Mouse (Mus musculus) heart, embryonic 13.5 days (tissue): ENCODE results near the gene Cela3b. TPM values are rescaled to one million over a fixed set of nuclear protein-coding genes. Genes with fewer than 3 reads are reported as not detected.

Experiments
- ATAC-seq: fragments of 200-750 bp; cut with Nextera tagmentation; 2 replicates; pipeline ENCODE4 v1.8.0; 2017; ENCODE audit warnings: moderate TSS enrichment; ENCODE audit not compliant: insufficient number of reproducible peaks, low FRiP score, low TSS enrichment; ENCODE audit errors: extremely low read depth
- H3K27ac ChIP-seq: fragments of 300-500 bp; sonication (generic); replicated peaks from 2 replicates; pipeline ENCODE4 v1.5.1; 2015; ENCODE audit warnings: moderate library complexity, mild to moderate bottlenecking, inconsistent platforms
- H3K27me3 ChIP-seq: fragments of 300-500 bp; sonication (generic); replicated peaks from 2 replicates; pipeline ENCODE4 v1.6.1; 2015; ENCODE audit warnings: mild to moderate bottlenecking, inconsistent platforms
- H3K36me3 ChIP-seq: fragments of 300-500 bp; sonication (generic); 2 replicates; pipeline ENCODE4 v1.6.1; 2015; ENCODE audit warnings: mild to moderate bottlenecking, inconsistent platforms
- H3K4me1 ChIP-seq: fragments of 300-500 bp; sonication (generic); 2 replicates; pipeline ENCODE4 v1.6.1; 2015; ENCODE audit warnings: inconsistent platforms
- H3K4me2 ChIP-seq: fragments of 300-500 bp; sonication (generic); 2 replicates; pipeline ENCODE4 v1.6.1; 2015; ENCODE audit warnings: inconsistent platforms, mild to moderate bottlenecking, moderate library complexity
- H3K4me3 ChIP-seq: fragments of 300-500 bp; sonication (generic); 2 replicates; pipeline ENCODE4 v1.5.1; 2015; ENCODE audit warnings: moderate library complexity, mild to moderate bottlenecking, inconsistent platforms
- H3K9ac ChIP-seq: fragments of 300-500 bp; sonication (generic); 2 replicates; pipeline ENCODE4 v1.6.1; 2015; ENCODE audit warnings: inconsistent platforms, mild to moderate bottlenecking, moderate library complexity
- H3K9me3 ChIP-seq: fragments of 300-500 bp; sonication (generic); 2 replicates; pipeline ENCODE4 v1.6.1; 2016; ENCODE audit warnings: inconsistent platforms
- WGBS: fragments of 180-500 bp; shearing (Covaris S2); methylation state at CpG from one replicate; pipeline ENCODE4 v1.1.7; 2015; ENCODE audit warnings: mixed read lengths; 5-methylcytosine and 5-hydroxymethylcytosine counted together
- polyA plus RNA-seq: library from polyadenylated mRNA; unstranded; fragments of >200 nt; fragmentation: Nextera tagmentation; extraction: Ambion mirVana; gene quantifications from 2 replicates; pipeline ENCODE4 v1.2.1, GENCODE M21; 2015

The Cela3b gene
- polyA plus RNA-seq, 1 experiment from 2014 or later: not detected

GRCm38 (mm10) chr4:137409691-137410090, 20.6 kb downstream of the Cela3b start, which contains the start of gene Cela3a:
Gene Cela3a, minus strand, starts transcription at chr4:137409791.
- Histone ChIP-seq H3K9me3 (no peaks in the 10 kb centered on the region), H3K9ac (no peak within 1 kb of the TSS), H3K27me3 (no peaks in the 10 kb centered on the region; the same call in 1 of the 2 replicates), H3K36me3 (no peaks in the 10 kb centered on the region), H3K27ac (no peak within 1 kb of the TSS), H3K4me2 (no peak within 1 kb of the TSS), H3K4me3 (no peak within 1 kb of the TSS), H3K4me1 (0 out of 2 replicates have a peak, but pooled peaks cover 7% of the 10 kb centered on the region)
- WGBS: 79% methylated on average over 5 of the region's 5 CpGs
- no peak for ATAC-seq

- ATAC-seq: no peak
- 69% methylated on average over 3 of the region's 3 CpGs for WGBS
These were observed 24.8 kb downstream of the Cela3b start for GRCm38 (mm10) chr4:137405571-137405970.

GRCm38 (mm10) chr4:137396641-137397525, 33.5 kb downstream of the Cela3b start:
- ATAC-seq: no peak
- H3K4me2 ChIP-seq: no peak overlapping the region
- H3K9me3 ChIP-seq: peaks cover 3% of the 10 kb centered on the region; the same call in 1 of the 2 replicates
- H3K4me3 ChIP-seq: no peak overlapping the region
- H3K27me3 ChIP-seq: no peaks in the 10 kb centered on the region
- H3K27ac ChIP-seq: no peak overlapping the region
- 64% methylated on average over 15 of the region's 15 CpGs for WGBS
- no peaks in the 10 kb centered on the region for H3K4me1 ChIP-seq
- H3K36me3 ChIP-seq: no peaks in the 10 kb centered on the region
- H3K9ac ChIP-seq: no peak overlapping the region

More at GRCm38 (mm10) chr4:137405571-137405970, 24.8 kb downstream of the Cela3b start:
- H3K4me2 ChIP-seq: no peak overlapping the region
- no peak overlapping the region for H3K27ac ChIP-seq
- H3K27me3 ChIP-seq: no peaks in the 10 kb centered on the region; the same call in 1 of the 2 replicates
- H3K36me3 ChIP-seq: no peaks in the 10 kb centered on the region
- H3K9ac ChIP-seq: no peak overlapping the region
- H3K9me3 ChIP-seq: no peaks in the 10 kb centered on the region
- no peaks in the 10 kb centered on the region for H3K4me1 ChIP-seq
- H3K4me3 ChIP-seq: no peak overlapping the region

- Histone ChIP-seq H3K27me3 (no peaks in the 10 kb centered on the region), H3K36me3 (0 out of 2 replicates have a peak, but pooled peaks cover 6% of the 10 kb centered on the region), H3K4me3 (no peak overlapping the region), H3K9ac (0 out of 2 replicates have a peak overlapping the region, but pooled peaks have one; percentile 19), H3K27ac (no peak overlapping the region), H3K4me1 (peaks cover 7% of the 10 kb centered on the region), H3K9me3 (peaks cover 3% of the 10 kb centered on the region; the same call in 1 of the 2 replicates), H3K4me2 (no peak overlapping the region)
- no peak for ATAC-seq
- WGBS: 49% methylated on average over 9 of the region's 9 CpGs
These were observed 36.8 kb downstream of the Cela3b start for GRCm38 (mm10) chr4:137393378-137394135.

DNA sequence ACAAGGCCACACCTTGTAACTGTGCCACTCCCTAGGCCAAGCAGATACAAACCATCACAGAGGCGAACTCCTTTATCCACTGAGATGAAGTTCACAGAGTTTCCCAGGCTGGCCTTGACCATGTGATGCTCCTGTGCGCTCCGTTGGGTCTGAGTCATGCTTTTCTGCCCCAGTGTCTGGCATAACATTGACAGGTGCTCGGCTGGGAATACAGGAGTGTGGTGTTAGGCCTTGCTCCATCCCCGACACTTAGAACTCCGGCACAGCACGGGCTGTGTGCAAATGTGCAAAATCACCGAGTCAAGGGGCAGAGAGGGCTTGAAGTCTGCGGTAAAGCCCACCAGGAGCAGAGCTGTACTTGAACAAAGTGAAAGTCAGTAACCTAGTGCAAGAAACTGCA, 37.5 kb downstream of the Cela3b start:
- Histone ChIP-seq H3K9me3 (peaks cover 3% of the 10 kb centered on the region; the same call in 1 of the 2 replicates), H3K4me1 (peaks cover 7% of the 10 kb centered on the region), H3K27me3 (no peaks in the 10 kb centered on the region), H3K27ac (no peak overlapping the region), H3K4me3 (no peak overlapping the region), H3K36me3 (0 out of 2 replicates have a peak, but pooled peaks cover 6% of the 10 kb centered on the region), H3K4me2 (no peak overlapping the region), H3K9ac (0 out of 2 replicates have a peak overlapping the region, but pooled peaks have one; percentile 7)
- no peak for ATAC-seq
- WGBS: 78% methylated on average over 9 of the region's 9 CpGs

GRCm38 (mm10) chr4:137391287-137391686, 39.1 kb downstream of the Cela3b start:
- H3K27me3 ChIP-seq: no peaks in the 10 kb centered on the region
- ATAC-seq: no peak
- 80% methylated on average over 3 of the region's 3 CpGs for WGBS
- peaks cover 15% of the 10 kb centered on the region for H3K4me1 ChIP-seq
- no peak overlapping the region for H3K4me3 ChIP-seq
- 0 out of 2 replicates have a peak, but pooled peaks cover 6% of the 10 kb centered on the region for H3K36me3 ChIP-seq
- no peak overlapping the region for H3K27ac ChIP-seq
- no peak overlapping the region for H3K9ac ChIP-seq
- H3K4me2 ChIP-seq: no peak overlapping the region
- H3K9me3 ChIP-seq: peaks cover 3% of the 10 kb centered on the region; the same call in 1 of the 2 replicates

- Histone ChIP-seq H3K4me2 (no peak overlapping the region), H3K4me1 (peaks cover 15% of the 10 kb centered on the region), H3K36me3 (0 out of 2 replicates have a peak, but pooled peaks cover 6% of the 10 kb centered on the region), H3K27me3 (no peaks in the 10 kb centered on the region), H3K4me3 (no peak overlapping the region), H3K9me3 (no peaks in the 10 kb centered on the region), H3K27ac (no peak overlapping the region), H3K9ac (no peak overlapping the region)
- ATAC-seq: no peak
- 88% methylated on average over 4 of the region's 4 CpGs for WGBS
These were observed 40.1 kb downstream of the Cela3b start for GRCm38 (mm10) chr4:137390196-137390595.

GRCm38 (mm10) chr4:137388983-137389382, 41.4 kb downstream of the Cela3b start:
- no peaks in the 10 kb centered on the region for H3K9me3 ChIP-seq
- no peaks in the 10 kb centered on the region for H3K27me3 ChIP-seq
- peak overlapping the region; percentile 79 for H3K4me3 ChIP-seq
- H3K27ac ChIP-seq: peak overlapping the region; percentile 93
- peak overlapping the region; percentile 93 for H3K9ac ChIP-seq
- H3K4me2 ChIP-seq: peak overlapping the region; percentile 85
- 47% methylated on average over 6 of the region's 6 CpGs for WGBS
- no peak for ATAC-seq
- H3K36me3 ChIP-seq: 0 out of 2 replicates have a peak, but pooled peaks cover 6% of the 10 kb centered on the region
- H3K4me1 ChIP-seq: peaks cover 15% of the 10 kb centered on the region

GRCm38 (mm10) chr4:137388059-137388794, 42.1 kb downstream of the Cela3b start:
- peak overlapping the region; percentile 93 for H3K9ac ChIP-seq
- WGBS: under 1% methylated on average over 46 of the region's 46 CpGs
- peak overlapping the region; percentile 93 for H3K27ac ChIP-seq
- peak overlapping the region; percentile 79 for H3K4me3 ChIP-seq
- H3K9me3 ChIP-seq: no peaks in the 10 kb centered on the region
- no peaks in the 10 kb centered on the region for H3K27me3 ChIP-seq
- peaks cover 15% of the 10 kb centered on the region for H3K4me1 ChIP-seq
- H3K4me2 ChIP-seq: peak overlapping the region; percentile 85
- 0 out of 2 replicates have a peak, but pooled peaks cover 6% of the 10 kb centered on the region for H3K36me3 ChIP-seq
- peak; percentile 74 for ATAC-seq

- ATAC-seq: no peak
- Histone ChIP-seq H3K27ac (peak overlapping the region; percentile 93), H3K36me3 (0 out of 2 replicates have a peak, but pooled peaks cover 6% of the 10 kb centered on the region), H3K9ac (peak overlapping the region; percentile 93), H3K9me3 (no peaks in the 10 kb centered on the region), H3K27me3 (no peaks in the 10 kb centered on the region), H3K4me3 (peak overlapping the region; percentile 79), H3K4me2 (peak overlapping the region; percentile 85), H3K4me1 (peaks cover 15% of the 10 kb centered on the region)
- under 1% methylated on average over 20 of the region's 20 CpGs for WGBS
These were observed 42.8 kb downstream of the Cela3b start for GRCm38 (mm10) chr4:137387482-137388058.
